Mouse (Mus musculus): ENCODE measurements around the gene Pknox1.
"Not testable (repeated sequence)": the region's sequence is repeated elsewhere in the genome, so short reads cannot be mapped to it uniquely, and the experiment has no call there.

Gene Pknox1

DNA sequence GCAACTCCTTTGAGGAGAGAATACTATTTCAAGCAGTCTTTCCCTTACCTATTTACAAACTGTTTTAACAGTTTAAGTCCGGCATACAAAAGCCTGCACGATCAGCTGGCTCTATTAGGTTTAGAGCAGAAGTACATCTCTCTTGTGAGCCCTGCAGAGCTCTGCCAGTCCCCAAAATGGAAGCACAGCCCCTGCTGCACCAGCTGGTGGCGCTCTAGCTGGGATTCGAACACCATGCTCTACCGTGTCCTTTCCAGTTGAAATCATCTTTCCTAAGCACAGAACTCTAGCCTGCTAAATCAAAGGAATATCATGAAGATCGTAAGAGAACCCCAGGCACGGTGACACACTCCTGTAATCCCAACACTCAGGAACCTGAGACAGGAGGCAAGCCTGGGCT lies 41.9 kb downstream of the Pknox1 start:
- DNase-seq = no peak

DNA sequence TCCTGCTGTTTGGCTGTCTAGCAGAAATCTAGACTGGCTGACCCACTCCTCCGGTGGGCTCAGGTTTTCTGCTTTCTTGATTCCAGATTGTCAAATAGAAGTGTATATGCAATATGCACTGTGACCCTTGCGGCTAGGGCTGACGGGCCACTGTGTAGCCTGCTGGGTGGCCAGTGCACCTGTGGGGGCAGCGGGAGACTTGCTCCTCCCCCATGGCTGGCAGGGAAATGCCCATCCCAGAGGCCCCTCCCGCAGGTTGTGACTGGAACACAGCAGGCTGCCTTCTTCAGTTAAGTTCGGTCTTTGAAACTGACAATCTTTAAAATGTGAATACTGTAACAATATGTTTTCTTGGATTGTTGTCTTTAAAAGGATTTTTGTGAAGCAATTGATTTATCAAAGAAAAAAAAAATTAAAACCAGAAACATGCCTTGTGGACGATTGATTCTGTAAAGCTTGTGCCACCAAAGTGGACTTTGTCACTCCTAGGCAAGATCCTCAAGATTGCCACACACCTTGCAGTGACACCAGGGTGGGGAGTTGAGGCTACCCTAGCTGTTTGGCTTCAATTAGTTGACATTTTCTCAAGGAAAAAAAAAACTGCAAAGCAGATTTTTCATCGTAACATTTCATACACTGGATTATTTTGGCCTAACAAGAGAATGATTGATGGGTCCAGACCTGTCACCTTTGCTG lies 42.9 kb downstream of the Pknox1 start:
- DNase-seq = no peak

DNA sequence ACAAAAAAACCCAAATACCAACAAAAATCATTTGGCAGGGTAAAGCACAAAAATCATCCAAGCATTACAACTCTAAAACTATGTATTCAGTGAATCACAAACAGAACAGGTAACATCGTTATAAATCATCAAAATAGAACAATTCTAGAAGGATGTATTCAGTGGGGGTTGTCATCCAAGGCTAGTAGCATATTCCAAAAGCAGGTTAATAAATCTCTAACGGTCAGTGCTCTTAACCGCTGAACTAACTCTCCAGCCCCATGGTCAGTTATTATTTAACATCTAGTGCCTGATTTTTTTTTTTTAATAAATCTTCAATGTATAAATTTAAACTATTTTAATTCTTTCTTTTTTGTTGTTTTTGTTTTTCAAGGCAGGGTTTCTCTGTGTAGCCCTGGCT lies 44.6 kb downstream of the Pknox1 start:
- not testable (repeated sequence) for DNase-seq

DNA sequence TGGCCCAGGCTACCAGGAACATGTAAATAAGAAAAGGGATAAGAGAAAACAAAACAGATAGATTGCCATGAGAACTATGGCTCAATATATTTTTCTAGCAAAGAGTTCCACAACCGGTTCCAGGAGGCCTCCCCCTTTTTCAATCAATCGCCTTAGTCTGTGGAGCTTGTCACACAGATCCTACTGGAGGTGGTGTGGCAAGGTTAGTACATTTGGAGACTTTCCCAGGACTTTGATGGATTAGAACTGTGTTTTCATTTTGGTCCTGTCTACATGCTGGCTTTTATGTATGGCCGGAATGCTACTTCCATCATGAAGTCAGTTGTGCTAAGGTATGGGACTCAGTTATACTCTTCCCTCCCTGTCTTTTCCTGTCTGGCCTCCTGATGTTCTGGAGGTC lies 45.4 kb downstream of the Pknox1 start:
- no peak for DNase-seq

DNA sequence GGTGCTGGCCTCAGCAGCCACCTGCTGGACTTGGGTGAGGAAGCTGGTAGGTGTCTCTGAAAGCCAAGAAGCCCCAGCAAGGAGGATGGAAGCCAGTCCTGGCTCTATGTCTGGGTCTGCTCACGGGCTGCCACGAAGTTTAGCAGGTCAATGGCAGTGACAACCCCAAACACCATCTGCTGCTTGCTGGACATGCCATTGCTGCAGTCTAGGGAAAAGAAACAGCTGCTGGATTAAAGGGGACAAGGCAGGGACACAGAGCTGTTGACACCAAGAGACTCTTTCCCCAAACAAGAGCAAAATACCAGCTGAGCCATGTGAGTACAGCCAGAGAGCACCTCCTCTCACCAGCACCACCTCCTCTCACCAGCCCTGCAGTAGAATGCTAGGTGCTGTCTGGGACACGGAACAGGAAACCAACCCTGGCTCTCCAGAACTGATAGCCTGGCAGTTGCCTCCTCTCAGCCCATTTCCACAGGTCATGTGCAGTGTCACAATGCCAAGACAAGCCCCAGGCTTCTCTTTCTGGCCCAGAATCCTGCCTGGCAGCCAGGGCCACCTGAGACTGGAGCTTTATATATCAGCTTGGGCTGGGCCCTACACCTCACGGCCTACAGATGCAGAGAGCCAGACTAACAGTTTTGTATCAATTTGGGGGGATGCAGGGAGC lies 48.7 kb downstream of the Pknox1 start:
- DNase-seq = no peak

DNA sequence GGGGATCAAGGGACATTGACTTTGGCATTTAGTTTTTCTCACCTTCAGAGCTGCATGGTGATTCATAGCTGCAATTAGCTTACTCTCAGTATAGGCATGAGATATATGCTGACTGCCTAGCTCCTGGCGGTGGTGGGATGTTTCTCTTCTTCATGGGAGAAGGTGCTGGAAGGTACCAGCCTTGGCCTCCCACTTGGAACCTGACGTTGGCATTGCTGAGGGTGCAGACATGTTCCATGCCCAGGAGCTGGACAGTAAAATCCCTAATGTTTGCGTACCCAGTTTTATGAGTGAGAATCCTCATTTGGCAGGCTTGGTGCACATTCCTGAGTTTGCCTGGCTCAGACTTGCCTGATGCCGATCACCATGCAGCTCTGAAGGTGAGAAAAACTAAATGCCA lies 58.6 kb downstream of the Pknox1 start:
- no peak for DNase-seq

DNA sequence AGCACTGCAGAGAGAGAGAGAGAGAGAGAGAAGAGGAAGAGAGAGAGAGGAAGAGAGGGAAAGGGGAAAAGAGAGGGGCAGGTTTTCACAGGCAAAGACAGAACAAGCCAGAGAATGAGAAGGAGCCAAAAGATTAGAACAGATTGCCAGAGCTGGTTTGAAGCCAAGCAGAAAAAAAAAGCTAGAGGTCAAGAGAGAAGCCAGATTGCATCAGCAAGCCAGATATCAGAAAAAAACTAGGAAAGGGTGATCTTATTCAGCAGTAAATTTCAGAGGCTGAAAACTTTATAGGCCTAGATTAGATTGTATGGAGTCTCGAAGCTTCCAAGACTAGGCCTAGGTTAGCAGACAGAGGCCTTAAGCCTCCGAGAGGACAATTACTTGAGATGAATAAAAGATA lies 63.4 kb downstream of the Pknox1 start:
- no peak for DNase-seq

DNA sequence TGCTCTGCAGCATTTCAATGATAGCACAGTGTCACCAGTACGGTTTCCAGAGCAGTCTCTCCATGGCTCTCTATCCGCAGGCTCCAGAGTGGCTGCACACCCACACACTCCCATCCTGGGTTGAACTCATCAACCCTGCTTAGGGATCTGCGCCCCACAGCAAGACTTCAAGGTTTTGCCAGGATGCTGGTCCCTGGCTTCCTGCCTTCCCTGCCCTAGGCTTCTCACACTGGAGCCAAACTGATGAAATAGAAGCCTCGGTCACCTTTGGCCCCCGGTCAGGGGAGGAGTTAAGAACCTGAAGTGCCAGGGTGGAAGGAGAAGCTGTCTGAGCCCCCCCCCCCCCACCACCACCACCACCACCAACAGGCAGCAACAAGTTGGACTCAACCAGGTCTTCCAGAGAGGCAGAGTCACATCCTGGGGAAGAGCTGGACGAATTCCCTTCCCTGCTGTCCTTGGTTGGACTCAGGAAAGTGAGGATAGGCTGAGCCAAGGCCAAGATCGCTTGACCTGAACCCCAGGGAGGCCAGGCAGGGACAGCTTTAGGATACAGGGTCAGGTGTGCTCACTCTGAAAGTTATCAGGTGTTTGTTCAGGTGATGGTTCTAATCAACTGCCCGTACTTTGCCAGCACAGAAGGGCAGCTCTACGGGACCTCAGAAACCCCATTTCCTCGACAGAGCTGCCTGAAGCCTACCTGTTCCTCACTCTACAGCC lies 66.7 kb downstream of the Pknox1 start:
- no peak for DNase-seq

DNA sequence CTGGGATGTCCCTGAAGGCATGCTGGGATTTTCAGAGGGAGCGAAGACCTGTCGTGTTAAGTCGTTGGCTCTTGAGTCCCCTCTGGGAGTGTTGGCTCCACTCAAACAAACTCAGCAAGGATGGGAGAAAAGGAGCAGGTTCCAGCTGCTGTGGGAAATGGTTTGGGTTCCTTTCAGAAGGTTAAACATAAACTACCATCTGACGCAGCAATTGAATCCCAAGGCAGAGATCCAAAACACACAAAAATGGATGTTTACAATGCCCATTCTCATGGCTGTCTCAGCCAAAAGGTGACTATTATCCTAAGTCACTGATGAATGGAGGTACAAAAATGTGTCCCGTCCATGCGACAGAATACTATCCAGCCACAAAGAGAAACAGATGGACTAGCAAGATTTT lies 68.5 kb downstream of the Pknox1 start:
- no peak for DNase-seq

DNA sequence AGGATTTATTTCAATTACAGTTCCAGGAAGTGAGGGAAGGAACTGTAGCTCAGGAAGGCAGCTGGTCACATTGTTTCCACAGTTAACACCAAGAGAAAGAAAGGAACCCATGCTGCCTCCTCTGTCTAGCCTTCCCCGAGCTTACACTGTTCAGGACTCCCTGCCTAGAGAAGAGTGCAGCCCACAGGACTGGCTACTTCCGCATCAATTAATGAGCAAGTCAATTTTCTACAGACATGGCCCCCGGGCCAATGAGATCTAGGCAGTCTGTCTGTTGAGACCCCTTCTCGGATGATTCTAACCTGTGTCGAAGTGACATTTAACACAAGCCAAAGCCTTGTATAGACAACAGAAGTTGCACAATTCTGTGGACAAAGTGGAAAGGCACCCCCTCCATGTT lies 70.4 kb downstream of the Pknox1 start:
- DNase-seq = no peak

DNA sequence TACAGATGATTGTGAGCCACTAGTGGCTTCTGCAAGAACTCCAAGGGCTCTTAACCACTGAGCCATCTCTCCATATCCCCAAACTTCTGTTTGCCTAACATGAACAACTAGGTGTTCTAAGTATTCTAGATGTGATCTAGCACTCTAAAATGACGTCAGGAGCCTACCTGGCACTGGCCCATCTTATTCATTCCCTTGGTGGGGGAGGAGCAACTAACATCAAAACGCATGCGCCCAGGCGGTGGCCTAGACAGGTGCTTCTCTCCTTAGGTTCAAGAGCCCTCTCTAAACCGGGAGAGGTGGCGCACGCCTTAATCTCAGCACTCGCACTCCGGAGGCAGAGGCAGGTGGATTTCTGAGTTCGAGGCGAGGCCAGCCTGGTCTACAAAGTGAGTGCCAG lies 71.2 kb downstream of the Pknox1 start:
- no peak for DNase-seq

DNA sequence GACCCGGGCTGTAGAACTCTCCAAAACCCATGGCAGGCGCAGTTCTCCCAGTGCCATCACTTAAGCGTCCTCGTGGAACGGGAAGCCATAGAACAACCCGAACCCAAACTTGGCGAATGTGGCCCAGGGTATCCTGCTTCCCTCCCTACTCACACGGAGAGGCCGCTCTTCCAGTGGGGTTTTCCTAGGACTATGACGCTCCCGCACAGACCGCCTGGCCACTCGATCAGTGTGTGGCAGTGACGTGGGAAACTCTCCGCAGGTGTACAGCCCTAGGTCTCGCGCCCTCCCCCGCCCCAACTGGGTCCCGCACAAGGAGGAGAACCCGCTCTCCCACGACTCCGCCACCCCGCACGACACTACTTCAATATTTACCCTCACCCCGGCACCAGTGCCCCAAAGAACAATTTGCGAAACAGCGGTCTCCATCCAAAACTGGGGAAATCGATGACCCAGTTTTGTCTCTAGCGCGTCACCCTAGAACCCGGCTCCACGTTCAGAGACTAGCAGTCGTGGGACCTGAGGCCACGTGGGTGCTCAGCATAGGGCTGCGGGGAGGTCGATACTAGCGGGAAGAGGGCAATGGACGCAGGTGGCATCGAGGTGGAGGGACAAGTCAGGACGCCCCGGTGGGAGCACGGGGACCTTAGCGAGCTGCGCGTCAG lies 71.9 kb downstream of the Pknox1 start:
- no peak for DNase-seq

DNA sequence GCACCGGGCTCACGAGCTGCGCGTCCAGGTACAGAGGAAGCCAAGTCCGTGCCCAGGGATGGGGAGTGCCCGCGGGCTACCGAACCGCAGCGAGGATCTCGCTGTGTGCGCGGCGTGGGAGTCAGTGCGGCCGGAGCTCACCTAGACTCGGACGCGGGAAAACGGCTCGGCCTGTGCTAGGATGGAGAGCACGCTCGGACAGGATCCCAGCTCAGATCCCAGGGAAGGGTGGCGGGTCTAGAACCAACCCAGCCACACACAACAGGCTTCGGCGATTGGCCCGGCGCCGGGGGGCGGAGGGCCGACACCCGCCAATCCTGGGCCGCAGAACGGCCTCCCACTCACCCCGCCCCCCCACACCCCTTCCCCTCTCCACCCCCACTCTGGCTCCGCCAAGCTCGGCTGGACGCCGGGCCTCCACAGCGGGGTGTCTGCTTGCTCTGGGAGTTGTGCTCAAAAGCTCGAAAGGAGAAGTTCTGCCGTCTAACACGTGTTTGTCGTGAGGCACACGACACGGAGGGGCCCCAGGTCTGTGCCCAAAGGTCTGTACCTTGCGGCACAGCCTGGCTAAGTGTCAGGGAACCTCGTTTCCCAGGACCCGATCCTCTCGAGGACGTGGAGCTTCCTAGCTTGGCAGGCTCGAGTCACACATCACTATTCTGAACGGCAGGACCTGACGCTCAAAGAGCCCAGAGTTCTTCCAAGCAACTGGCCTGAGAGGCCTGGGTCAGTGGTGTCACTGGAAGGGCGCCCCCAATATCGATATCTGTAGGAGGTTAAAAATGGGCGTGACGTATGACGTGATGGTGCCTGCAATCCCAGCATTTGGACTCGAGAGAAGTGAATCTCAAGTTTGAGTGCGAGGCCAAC lies 72.6 kb downstream of the Pknox1 start, which contains the start of gene Cbs:
Gene Cbs, minus strand, starts transcription at position 297 of the 870 bp plus-strand sequence.
- DNase-seq = peak; percentile 77

DNA sequence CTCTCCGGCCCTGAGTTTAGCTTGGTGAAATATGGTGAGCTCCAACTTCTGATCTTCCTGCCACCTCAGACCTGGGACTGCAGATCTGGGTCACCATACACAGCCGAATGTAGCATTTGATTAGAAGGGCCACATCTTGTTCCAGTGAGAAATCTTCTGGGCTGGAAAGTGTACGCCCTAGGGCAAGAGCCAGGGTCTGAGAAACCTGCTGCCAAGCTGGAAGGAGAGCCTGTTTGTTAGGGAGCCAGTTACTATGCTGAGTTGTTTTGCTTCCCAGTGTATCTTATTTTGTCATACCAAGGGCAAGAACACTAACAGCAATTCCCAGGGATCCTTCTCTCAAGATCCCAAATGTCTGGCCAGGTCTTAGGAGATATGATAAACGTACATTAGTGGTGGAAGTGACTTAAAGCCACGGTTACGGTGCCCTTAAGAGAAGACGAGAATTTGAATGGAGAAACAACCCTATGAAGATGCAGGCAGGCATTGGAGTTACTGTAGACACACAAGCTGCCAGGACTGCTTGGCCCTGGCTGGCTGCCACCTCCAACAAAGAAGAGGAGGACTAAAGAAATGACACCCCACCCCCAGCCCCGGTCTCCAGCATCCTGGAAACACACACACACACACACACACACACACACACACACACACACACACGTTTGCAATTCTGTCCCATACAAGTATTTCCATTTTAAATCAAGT lies 73.5 kb downstream of the Pknox1 start:
- peak; percentile 70 for DNase-seq

DNA sequence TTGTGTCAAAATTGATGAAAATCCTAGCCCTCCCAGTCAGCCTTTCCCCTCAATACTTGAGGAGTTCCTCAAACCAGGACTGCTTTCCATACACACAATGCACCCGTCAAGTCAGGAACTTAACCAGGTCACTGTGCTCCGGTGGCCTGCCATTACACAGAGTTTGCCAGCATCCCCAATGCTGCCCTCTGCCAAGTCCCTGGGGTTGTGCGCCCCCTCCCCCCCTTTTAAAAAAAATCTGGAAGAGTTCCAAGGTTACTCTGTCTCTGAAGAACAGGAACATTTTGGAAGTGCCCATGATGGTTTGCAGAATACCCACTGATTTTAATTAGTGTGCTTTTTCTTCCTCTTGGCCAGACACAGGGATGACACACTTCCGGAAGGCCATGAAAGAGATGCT lies 75.1 kb downstream of the Pknox1 start:
- DNase-seq = peak; percentile 26

DNA sequence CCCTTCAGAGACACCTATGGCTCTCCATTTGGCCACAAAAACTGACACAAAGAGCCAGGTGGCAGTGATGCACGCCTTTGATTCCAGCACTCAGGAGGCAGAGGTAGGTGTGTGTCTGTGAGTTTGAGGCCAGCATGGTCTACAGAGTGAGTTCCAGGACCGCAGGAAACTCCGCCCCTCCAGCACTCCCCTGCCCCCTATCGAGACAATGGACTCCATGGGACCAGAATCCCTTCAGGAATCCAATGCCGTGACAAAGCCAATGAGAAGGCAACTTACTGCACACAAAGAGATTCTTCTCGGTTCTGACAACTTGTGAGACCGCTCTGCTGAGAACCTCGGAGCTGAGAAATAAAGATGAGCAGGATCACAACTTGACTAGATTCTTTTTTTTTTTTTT lies 77.8 kb downstream of the Pknox1 start:
- no peak for DNase-seq

DNA sequence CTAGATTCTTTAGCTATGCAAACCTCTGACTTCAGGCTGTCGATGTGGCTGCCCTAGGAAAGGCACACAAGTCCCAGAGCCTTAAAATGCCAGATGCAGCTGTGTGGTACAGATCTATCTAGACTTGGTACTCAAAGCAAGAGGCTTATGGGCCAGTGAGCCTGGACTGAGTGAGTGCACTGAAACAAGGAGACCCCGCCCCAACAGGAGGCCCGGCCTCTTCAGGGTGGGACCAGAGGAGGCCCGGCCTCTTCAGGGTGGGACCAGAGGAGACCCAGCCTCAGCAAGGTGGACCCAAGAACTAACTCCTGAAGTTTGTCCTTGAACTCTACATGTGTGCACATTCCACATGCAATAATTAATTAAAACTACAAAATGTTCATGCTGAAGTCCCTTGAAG lies 78.4 kb downstream of the Pknox1 start:
- DNase-seq = no peak

DNA sequence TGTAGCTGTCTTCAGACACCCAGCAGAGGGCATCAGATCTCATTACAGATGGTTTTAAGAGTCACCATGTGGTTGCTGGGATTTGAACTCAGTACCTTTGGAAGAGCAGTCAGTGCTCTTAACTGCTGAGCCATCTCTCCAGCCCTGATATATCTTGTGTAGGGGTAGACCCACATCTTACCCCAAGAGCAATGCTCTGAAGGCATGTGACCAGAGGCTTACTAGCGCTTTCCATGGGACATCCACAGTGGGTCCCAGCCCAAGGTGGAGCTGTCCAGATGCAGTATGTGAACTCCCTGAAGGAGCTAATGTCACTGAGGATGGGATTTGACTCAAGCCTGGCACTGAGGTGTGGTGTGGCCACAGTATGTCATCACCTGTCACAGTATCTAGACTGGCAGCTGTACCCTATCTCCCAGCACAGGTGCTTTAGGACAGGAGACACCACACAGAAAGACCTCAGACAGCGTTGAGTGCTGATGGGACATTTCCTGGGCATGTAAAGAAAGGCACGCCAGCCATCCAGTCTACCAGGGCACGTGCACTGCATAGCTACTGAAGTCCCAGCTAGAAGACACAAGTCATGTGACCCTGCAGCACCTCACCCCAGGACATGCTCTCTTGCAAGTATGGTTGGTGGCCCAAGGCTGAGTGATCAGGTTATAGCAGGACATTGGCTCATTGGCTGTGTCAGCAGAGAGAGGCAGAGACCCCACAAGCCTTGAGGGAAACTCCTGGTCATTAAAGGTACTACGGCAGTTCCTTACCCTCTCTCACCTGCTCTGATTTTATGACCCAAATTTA lies 81.9 kb downstream of the Pknox1 start:
- DNase-seq = no peak

DNA sequence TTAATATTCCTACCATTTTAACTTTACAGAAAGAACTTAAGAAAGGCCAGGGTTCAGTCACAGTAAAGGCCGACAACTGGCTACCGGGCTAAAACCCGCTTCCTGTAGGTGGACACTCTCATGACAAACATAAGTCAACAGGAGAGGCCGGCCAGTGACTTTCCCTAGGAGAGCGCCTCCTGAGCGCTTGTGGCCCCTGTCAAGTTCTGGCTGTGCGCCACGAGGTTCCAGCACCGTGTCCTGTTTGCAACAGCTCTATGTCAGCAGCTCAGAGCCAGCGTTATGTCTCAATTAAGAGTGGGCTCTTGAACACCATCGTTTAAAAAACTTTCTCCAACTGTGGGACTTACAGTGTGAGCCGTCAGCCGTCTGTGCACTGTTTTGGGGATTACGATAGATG lies 87.6 kb downstream of the Pknox1 start:
- no peak for DNase-seq

DNA sequence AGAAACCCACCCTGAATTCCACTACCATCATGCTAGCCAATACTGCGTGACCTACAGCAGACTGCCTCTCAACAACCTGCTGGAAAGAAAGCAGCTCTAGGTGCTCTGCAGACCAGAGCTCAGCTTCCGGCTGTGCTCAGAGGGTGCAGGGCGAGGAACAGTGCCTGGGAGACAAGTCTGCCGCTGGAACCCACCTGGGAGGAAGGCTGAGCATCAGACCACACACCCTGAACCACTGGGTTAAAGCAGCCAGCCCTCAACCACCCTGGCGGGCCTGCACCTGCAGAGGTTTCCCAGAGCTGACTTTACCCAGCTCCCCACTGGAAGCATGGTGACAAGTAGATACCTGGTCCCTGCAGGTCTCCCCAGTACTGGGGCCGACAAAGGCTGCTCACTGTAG lies 88.7 kb downstream of the Pknox1 start:
- DNase-seq = no peak

DNA sequence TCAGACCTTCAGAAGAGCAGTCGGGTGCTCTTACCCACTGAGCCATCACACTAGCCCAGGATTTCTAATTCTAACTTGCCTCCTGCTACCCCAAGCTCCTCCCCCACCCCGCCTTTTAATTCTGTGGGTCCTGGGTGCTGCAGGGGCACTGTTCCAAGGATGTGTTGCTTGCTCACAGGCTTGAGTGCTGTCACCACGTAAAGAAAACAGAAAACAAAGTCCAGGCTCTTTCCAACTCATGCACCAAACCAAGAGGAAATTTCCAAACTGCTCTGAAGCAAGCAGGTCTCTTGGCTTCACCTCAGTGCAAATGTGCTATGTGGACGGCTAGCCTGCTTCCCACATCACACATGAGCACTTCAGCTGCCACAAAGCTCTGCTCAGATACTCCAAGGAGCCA lies 90.8 kb downstream of the Pknox1 start:
- DNase-seq = no peak
